Mouse (Mus musculus) splenic B cell, adult 2 months (primary cell): ENCODE results near the gene Asgr1.
A peak's percentile ranks its signal among the peaks of the same experiment; 100 is the strongest.

ENCODE experiments used
- DNase-seq: peaks from one replicate; pipeline ENCODE4 v3.0.0-alpha.2; 2011; ENCODE audit warnings: low read depth, low spot score
- H3K27me3 ChIP-seq: 2 replicates; pipeline ENCODE4 v1.6.1; 2012; ENCODE audit warnings: mild to moderate bottlenecking, low read length, moderate library complexity, mixed read lengths; ENCODE audit not compliant: control insufficient read depth, poor library complexity, insufficient read depth, severe bottlenecking
- H3K36me3 ChIP-seq: 2 replicates; pipeline ENCODE4 v1.6.1; 2012; ENCODE audit warnings: mild to moderate bottlenecking, low read length, moderate library complexity, mixed read lengths; ENCODE audit not compliant: control insufficient read depth, poor library complexity, insufficient read depth, severe bottlenecking

Gene Asgr1

GRCm38 (mm10) chr11:70019495-70020021, 34.3 kb upstream of the Asgr1 start:
- no peaks in the 10 kb centered on the region for H3K27me3 ChIP-seq
- no peak for DNase-seq

GRCm38 (mm10) chr11:70020022-70020631, 33.8 kb upstream of the Asgr1 start:
- Histone ChIP-seq H3K36me3 (no peaks in the 10 kb centered on the region), H3K27me3 (no peaks in the 10 kb centered on the region)
- DNase-seq = no peak

More at GRCm38 (mm10) chr11:70019495-70020021, 34.3 kb upstream of the Asgr1 start:
- H3K36me3 ChIP-seq = no peaks in the 10 kb centered on the region

- peak; percentile 85 for DNase-seq
Measured at GRCm38 (mm10) chr11:70020731-70021263, 33.1 kb upstream of the Asgr1 start.

GRCm38 (mm10) chr11:70021264-70022132, 32.4 kb upstream of the Asgr1 start:
- peak; percentile 94 for DNase-seq
- no peaks in the 10 kb centered on the region for H3K36me3 ChIP-seq
- no peaks in the 10 kb centered on the region for H3K27me3 ChIP-seq

More at GRCm38 (mm10) chr11:70020731-70021263, 33.1 kb upstream of the Asgr1 start:
- Histone ChIP-seq H3K36me3 (no peaks in the 10 kb centered on the region), H3K27me3 (no peaks in the 10 kb centered on the region)

GRCm38 (mm10) chr11:70023481-70024150, 30.3 kb upstream of the Asgr1 start:
- no peaks in the 10 kb centered on the region for H3K27me3 ChIP-seq
- no peak for DNase-seq
- H3K36me3 ChIP-seq = no peaks in the 10 kb centered on the region

GRCm38 (mm10) chr11:70024151-70024514, 29.8 kb upstream of the Asgr1 start:
- DNase-seq = no peak
- Histone ChIP-seq H3K36me3 (no peaks in the 10 kb centered on the region), H3K27me3 (no peaks in the 10 kb centered on the region)

- H3K27me3 ChIP-seq = no peaks in the 10 kb centered on the region
- no peak for DNase-seq
Measured at GRCm38 (mm10) chr11:70026689-70027088, 27.2 kb upstream of the Asgr1 start.

GRCm38 (mm10) chr11:70027397-70027796, 26.5 kb upstream of the Asgr1 start:
- Histone ChIP-seq H3K36me3 (no peaks in the 10 kb centered on the region), H3K27me3 (no peaks in the 10 kb centered on the region)
- DNase-seq = no peak

More at GRCm38 (mm10) chr11:70026689-70027088, 27.2 kb upstream of the Asgr1 start:
- H3K36me3 ChIP-seq = no peaks in the 10 kb centered on the region

- no peak for DNase-seq
- Histone ChIP-seq H3K36me3 (no peaks in the 10 kb centered on the region), H3K27me3 (no peaks in the 10 kb centered on the region)
Measured at GRCm38 (mm10) chr11:70028401-70029129, 25.3 kb upstream of the Asgr1 start.

GRCm38 (mm10) chr11:70029130-70029801, 24.6 kb upstream of the Asgr1 start:
- H3K36me3 ChIP-seq = no peaks in the 10 kb centered on the region
- peak; percentile 91 for DNase-seq
- H3K27me3 ChIP-seq = no peaks in the 10 kb centered on the region

GRCm38 (mm10) chr11:70029829-70030550, 23.9 kb upstream of the Asgr1 start:
- no peaks in the 10 kb centered on the region for H3K27me3 ChIP-seq

GRCm38 (mm10) chr11:70030651-70031320, 23.1 kb upstream of the Asgr1 start:
- Histone ChIP-seq H3K27me3 (no peaks in the 10 kb centered on the region), H3K36me3 (no peaks in the 10 kb centered on the region)
- no peak for DNase-seq

More at GRCm38 (mm10) chr11:70029829-70030550, 23.9 kb upstream of the Asgr1 start:
- peak; percentile 73 for DNase-seq
- no peaks in the 10 kb centered on the region for H3K36me3 ChIP-seq

GRCm38 (mm10) chr11:70031321-70031670, 22.6 kb upstream of the Asgr1 start:
- no peak for DNase-seq
- Histone ChIP-seq H3K36me3 (no peaks in the 10 kb centered on the region), H3K27me3 (no peaks in the 10 kb centered on the region)
